32 mouse cellular contexts compared by ENCODE assay signal in the genomic region with DNA sequence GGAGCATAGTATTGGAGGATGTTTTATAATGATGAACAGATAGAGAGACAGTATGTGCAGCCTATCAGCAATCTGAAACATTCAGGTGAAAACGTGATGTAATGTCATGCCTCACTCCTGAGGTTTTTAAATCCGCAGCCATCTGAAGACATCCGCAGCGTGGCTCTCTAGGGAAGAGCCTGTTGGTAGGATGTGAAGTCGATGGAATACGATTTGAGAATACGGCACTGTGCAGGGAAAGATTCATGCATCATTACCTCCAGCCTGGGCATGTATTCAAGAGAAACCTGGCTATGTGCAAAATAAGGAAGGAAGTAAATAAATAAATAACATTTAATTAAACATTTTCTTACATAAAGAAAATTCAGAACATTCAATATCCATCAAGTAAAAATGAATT. TPM values are rescaled to one million over a fixed set of nuclear protein-coding genes. Genes with fewer than 3 reads are reported as not detected.
"Had no signal": no experiment of that assay in that cellular context is flagged by ENCODE, and none has a peak within 500 bp of the region (broad histone marks: within the 10 kb centered on the region; RNA-seq: fewer than 3 reads in every experiment).

No protein-coding gene starts in this region.

- H3K27ac ChIP-seq: kidney, postnatal 0 days; layer of hippocampus, adult 2 months; limb, embryonic 10.5 days; limb, embryonic 13.5 days; liver, embryonic 12.5 days; liver, embryonic 15.5 days; lung, embryonic 15.5 days; midbrain, embryonic 10.5 days; neural tube, embryonic 13.5 days; stomach, embryonic 15.5 days had no signal

- H3K9ac ChIP-seq: limb, embryonic 13.5 days; liver, embryonic 12.5 days; liver, embryonic 15.5 days; lung, embryonic 15.5 days; neural tube, embryonic 13.5 days; stomach, embryonic 15.5 days had no signal

- H3K36me3 ChIP-seq: limb, embryonic 10.5 days; limb, embryonic 13.5 days; liver, embryonic 12.5 days; liver, embryonic 15.5 days; lung, embryonic 15.5 days; midbrain, embryonic 10.5 days; neural tube, embryonic 13.5 days; stomach, embryonic 15.5 days had no signal

- H3K9me3 ChIP-seq: limb, embryonic 10.5 days; liver, embryonic 12.5 days; liver, embryonic 15.5 days; lung, embryonic 15.5 days; midbrain, embryonic 10.5 days; stomach, embryonic 15.5 days had no signal

- DNase-seq: kidney, adult 2 months; kidney, postnatal 25 days; layer of hippocampus, adult 9-11 months; liver; lung, adult 18-20 months; lung, postnatal 10 days; lung, postnatal 36 days; retina, postnatal 1 day; right cerebral cortex, postnatal 25 days; spleen, adult 18-20 months; thymus, adult 2 months; thymus, postnatal 14 days; thymus, postnatal 4 days had no signal

- H3K4me3 ChIP-seq: layer of hippocampus, adult 2 months; limb, embryonic 10.5 days; limb, embryonic 13.5 days; liver, embryonic 12.5 days; liver, embryonic 15.5 days; lung, embryonic 15.5 days; megakaryocyte, embryonic 14.5 days; midbrain, embryonic 10.5 days; myocyte; neural tube, embryonic 13.5 days; stomach, embryonic 15.5 days had no signal

- H3K4me1 ChIP-seq: limb, embryonic 13.5 days; liver, embryonic 12.5 days; liver, embryonic 15.5 days; lung, embryonic 15.5 days; megakaryocyte, embryonic 14.5 days; midbrain, embryonic 10.5 days; neural tube, embryonic 13.5 days; stomach, embryonic 15.5 days had no signal

- H3K4me2 ChIP-seq: limb, embryonic 13.5 days; liver, embryonic 12.5 days; liver, embryonic 15.5 days; lung, embryonic 15.5 days; neural tube, embryonic 13.5 days; stomach, embryonic 15.5 days had no signal

- ATAC-seq: liver, embryonic 12.5 days had no signal

- H3K27me3 ChIP-seq: limb, embryonic 13.5 days; liver, embryonic 12.5 days; liver, embryonic 15.5 days; lung, embryonic 15.5 days; megakaryocyte, embryonic 14.5 days; neural tube, embryonic 13.5 days; stomach, embryonic 15.5 days had no signal

RNA-seq across cellular contexts. Expression of gene 3110018I06Rik, which starts 44.4 kb away (rescaled TPM):
- total RNA-seq: layer of hippocampus, adult 2 months; layer of hippocampus, postnatal 25 days; left cerebral cortex, adult 18-20 months; left cerebral cortex, postnatal 25 days; monocyte, adult 5-6 weeks; neutrophil, adult 5-6 weeks had no signal
- polyA plus RNA-seq: kidney, adult 2 months; kidney, embryonic 14.5 days; kidney, postnatal 0 days; large intestine, adult 2 months; limb, embryonic 10.5 days; limb, embryonic 13.5 days; liver, embryonic 12.5 days; liver, embryonic 15.5 days; lung, embryonic 15.5 days; midbrain, embryonic 10.5 days; myocyte; neural tube, embryonic 13.5 days; stomach, embryonic 15.5 days; thymus, adult 2 months had no signal
